Comparison of ENCODE assay signal across 8 mouse cellular contexts in the genomic region with DNA sequence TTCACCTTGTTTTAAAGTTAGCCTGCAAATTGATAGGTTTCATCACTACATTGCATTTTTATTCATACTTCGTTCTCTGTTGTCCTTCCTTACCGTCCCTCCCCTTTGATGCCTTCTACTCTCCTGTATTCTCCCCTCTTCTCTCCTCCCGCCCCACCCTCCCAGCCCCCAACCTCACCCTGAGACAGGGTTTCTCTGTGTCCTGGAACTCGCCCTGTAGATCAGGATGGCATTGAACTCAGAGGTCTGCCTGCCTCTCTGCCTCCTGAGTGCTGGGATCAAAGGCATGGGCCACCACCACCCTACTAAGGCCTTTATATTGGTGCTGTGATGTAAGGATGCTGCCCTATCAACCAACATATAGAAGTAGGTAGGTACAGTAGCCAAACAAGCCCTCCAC. TPM values are rescaled to one million over a fixed set of nuclear protein-coding genes. Genes with fewer than 3 reads are reported as not detected.
A peak's percentile ranks its signal among the peaks of the same experiment; 100 is the strongest.
DNase-seq lines count a peak whose midpoint lies in the region; ATAC-seq and TF ChIP-seq lines count a peak whose summit lies in the region.

No protein-coding gene starts in this region.

- peak; percentile 27; the same call in 1 of the 2 replicates for ATAC-seq in forebrain, embryonic 12.5 days (ENCODE audit: low FRiP score)
- no peak for ATAC-seq in limb, embryonic 13.5 days (ENCODE audit: low FRiP score, low read depth)
- ATAC-seq in neural tube, embryonic 15.5 days (ENCODE audit: low FRiP score): peak; percentile 15

- TF ChIP-seq CTCF in layer of hippocampus, adult 2 months (conservative IDR thresholded peaks at IDR 0.05): no peak

- peak overlapping the region; percentile 83 for H3K4me2 ChIP-seq in forebrain, embryonic 12.5 days
- H3K4me2 ChIP-seq in limb, embryonic 13.5 days (replicated peaks): peak overlapping the region; percentile 78
- peak overlapping the region; percentile 66 for H3K4me2 ChIP-seq in neural tube, embryonic 15.5 days

- no peaks in the 10 kb centered on the region for H3K9me3 ChIP-seq in forebrain, embryonic 12.5 days
- H3K9me3 ChIP-seq in limb, embryonic 13.5 days: no peaks in the 10 kb centered on the region
- H3K9me3 ChIP-seq in neural tube, embryonic 15.5 days (replicated peaks): no peaks in the 10 kb centered on the region

- peak overlapping the region; percentile 56; the same call in 1 of the 2 replicates for H3K9ac ChIP-seq in forebrain, embryonic 12.5 days
- no peak overlapping the region for H3K9ac ChIP-seq in limb, embryonic 13.5 days
- no peak overlapping the region; the same call in 1 of the 2 replicates for H3K9ac ChIP-seq in neural tube, embryonic 15.5 days (replicated peaks)

- 27% methylated on average over 4 of the region's 4 CpGs for WGBS in forebrain, embryonic 12.5 days
- WGBS in limb, embryonic 13.5 days: 36% methylated on average over 4 of the region's 4 CpGs
- WGBS in neural tube, embryonic 15.5 days: 44% methylated on average over 4 of the region's 4 CpGs

- no peak for DNase-seq in layer of hippocampus, adult 2 months (ENCODE audit: low spot score in 2 of 2)
- DNase-seq in layer of hippocampus, adult 18-20 months (ENCODE audit: low spot score in 2 of 2): no peak
- DNase-seq in MN1 (ENCODE audit: low spot score): no peak
- no peak for DNase-seq in cerebellum, postnatal 25 days
- DNase-seq in left cerebral cortex, adult 8-10 months (ENCODE audit: low spot score in 2 of 2): no peak

- peaks cover 6% of the 10 kb centered on the region for H3K4me1 ChIP-seq in forebrain, embryonic 12.5 days
- H3K4me1 ChIP-seq in limb, embryonic 13.5 days: peaks cover 5% of the 10 kb centered on the region; the same call in 1 of the 2 replicates
- peaks cover 27% of the 10 kb centered on the region for H3K4me1 ChIP-seq in neural tube, embryonic 15.5 days

- peak overlapping the region; percentile 86 for H3K27ac ChIP-seq in layer of hippocampus, adult 2 months
- H3K27ac ChIP-seq in forebrain, embryonic 12.5 days: no peak overlapping the region
- H3K27ac ChIP-seq in limb, embryonic 13.5 days: no peak overlapping the region
- no peak overlapping the region for H3K27ac ChIP-seq in neural tube, embryonic 15.5 days (replicated peaks)

- H3K27me3 ChIP-seq in forebrain, embryonic 12.5 days: no peaks in the 10 kb centered on the region
- no peaks in the 10 kb centered on the region for H3K27me3 ChIP-seq in limb, embryonic 13.5 days
- no peaks in the 10 kb centered on the region for H3K27me3 ChIP-seq in neural tube, embryonic 15.5 days (replicated peaks)

- peak overlapping the region; percentile 76 for H3K4me3 ChIP-seq in layer of hippocampus, adult 2 months
- H3K4me3 ChIP-seq in forebrain, embryonic 12.5 days (replicated peaks): peak overlapping the region; percentile 56
- peak overlapping the region; percentile 55 for H3K4me3 ChIP-seq in limb, embryonic 13.5 days
- H3K4me3 ChIP-seq in neural tube, embryonic 15.5 days (replicated peaks): peak overlapping the region; percentile 69

- no peaks in the 10 kb centered on the region for H3K36me3 ChIP-seq in forebrain, embryonic 12.5 days (replicated peaks)
- H3K36me3 ChIP-seq in limb, embryonic 13.5 days: no peaks in the 10 kb centered on the region
- no peaks in the 10 kb centered on the region for H3K36me3 ChIP-seq in neural tube, embryonic 15.5 days

RNA-seq across cellular contexts. Expression of gene Dhtkd1, which starts 0.5 kb away (rescaled TPM):
- 10 to 100 TPM in 1 of 2 experiments, 1 to 10 TPM in 1; 7.9 to 12.2 TPM for total RNA-seq in layer of hippocampus, adult 2 months (2021)
- total RNA-seq in layer of hippocampus, adult 18-20 months (2021): 1 to 10 TPM; 7.8 to 9.3 TPM
- 3.7 and 4.6 TPM in 2 replicates for polyA plus RNA-seq in forebrain, embryonic 12.5 days (2016; fragmentation: Nextera tagmentation; extraction: Ambion mirVana)
- polyA plus RNA-seq in limb, embryonic 13.5 days (2015; fragmentation: Nextera tagmentation; extraction: Ambion mirVana): 4.0 and 5.6 TPM in 2 replicates
- 6.1 and 6.5 TPM in 2 replicates for polyA plus RNA-seq in neural tube, embryonic 15.5 days (2015; fragmentation: Nextera tagmentation; extraction: Ambion mirVana)
- 10 to 100 TPM in 3 of 4 experiments, 1 to 10 TPM in 1; 8.4 to 14.5 (median 11.0) TPM for total RNA-seq in left cerebral cortex, adult 8-10 months (2022)

RNA-seq across cellular contexts. Expression of gene Upf2, which starts 8.2 kb away (rescaled TPM):
- 10 to 100 TPM; 45.2 to 46.6 TPM for total RNA-seq in layer of hippocampus, adult 2 months (2021)
- 10 to 100 TPM; 47.9 to 48.3 TPM for total RNA-seq in layer of hippocampus, adult 18-20 months (2021)
- 13.9 and 14.0 TPM in 2 replicates for polyA plus RNA-seq in forebrain, embryonic 12.5 days (2016; fragmentation: Nextera tagmentation; extraction: Ambion mirVana)
- polyA plus RNA-seq in limb, embryonic 13.5 days (2015; fragmentation: Nextera tagmentation; extraction: Ambion mirVana): 12.1 and 12.5 TPM in 2 replicates
- 7.3 and 8.0 TPM in 2 replicates for polyA plus RNA-seq in neural tube, embryonic 15.5 days (2015; fragmentation: Nextera tagmentation; extraction: Ambion mirVana)
- total RNA-seq in left cerebral cortex, adult 8-10 months (2022): 10 to 100 TPM; 38.0 to 46.0 (median 38.7) TPM

RNA-seq across cellular contexts. Expression of gene Sec61a2, which starts 47.8 kb away (rescaled TPM):
- total RNA-seq in layer of hippocampus, adult 2 months (2021): 10 to 100 TPM; 98.7 to 99.1 TPM
- total RNA-seq in layer of hippocampus, adult 18-20 months (2021): 10 to 100 TPM; 81.5 to 86.6 TPM
- 79.8 and 85.5 TPM in 2 replicates for polyA plus RNA-seq in forebrain, embryonic 12.5 days (2016; fragmentation: Nextera tagmentation; extraction: Ambion mirVana)
- polyA plus RNA-seq in limb, embryonic 13.5 days (2015; fragmentation: Nextera tagmentation; extraction: Ambion mirVana): 115 and 119 TPM in 2 replicates
- polyA plus RNA-seq in neural tube, embryonic 15.5 days (2015; fragmentation: Nextera tagmentation; extraction: Ambion mirVana): 118 and 122 TPM in 2 replicates
- total RNA-seq in left cerebral cortex, adult 8-10 months (2022): 10 to 100 TPM; 78.9 to 85.8 (median 83.9) TPM
